ENCODE assay signal across 9 mouse cellular contexts in genomic region chr6:6914849-6915525, GRCm38 (mm10). TPM values are rescaled to one million over a fixed set of nuclear protein-coding genes. Genes with fewer than 3 reads are reported as not detected.
DNase-seq lines count a peak whose midpoint lies in the region; ATAC-seq lines count a peak whose summit lies in the region.
"Had no signal": no experiment of that assay in that cellular context is flagged by ENCODE, and none has a peak within 500 bp of the region (broad histone marks: within the 10 kb centered on the region; RNA-seq: fewer than 3 reads in every experiment).

No protein-coding gene starts in this region.

- no peak overlapping the region for H3K4me3 ChIP-seq in heart, embryonic 10.5 days
- H3K4me3 ChIP-seq: liver, embryonic 13.5 days had no signal

- DNase-seq in heart, adult 18-20 months: peak; percentile 32 to 62
- DNase-seq in heart, embryonic 10.5 days (ENCODE audit: low spot score): no peak
- DNase-seq in adrenal gland, adult 2 months: peak; percentile 64
- peak; percentile 59 for DNase-seq in embryo, embryonic 11.5 days (ENCODE audit: low read depth, low spot score)
- peak; percentile 54 for DNase-seq in heart, postnatal 4 days
- peak; percentile 26 for DNase-seq in layer of hippocampus, adult 9-10 months (ENCODE audit: low spot score)
- DNase-seq in right cerebral cortex, postnatal 4 days: peak; percentile 33
- DNase-seq: liver, embryonic 13.5 days had no signal

- H3K27me3 ChIP-seq in heart, embryonic 10.5 days (ENCODE audit: insufficient read depth, poor library complexity, severe bottlenecking): no peaks in the 10 kb centered on the region
- H3K27me3 ChIP-seq: liver, embryonic 13.5 days had no signal

- no peak overlapping the region for H3K27ac ChIP-seq in heart, embryonic 10.5 days
- H3K27ac ChIP-seq: liver, embryonic 13.5 days had no signal

- no peaks in the 10 kb centered on the region for H3K9me3 ChIP-seq in heart, embryonic 10.5 days
- H3K9me3 ChIP-seq: liver, embryonic 13.5 days had no signal

- peak; percentile 30; the same call in 1 of the 2 replicates for ATAC-seq in megakaryocyte, adult 5-6 weeks (ENCODE audit: poor library complexity, severe bottlenecking)

- no peaks in the 10 kb centered on the region for H3K4me1 ChIP-seq in heart, embryonic 10.5 days
- H3K4me1 ChIP-seq: liver, embryonic 13.5 days had no signal

- H3K36me3 ChIP-seq in heart, embryonic 10.5 days: no peaks in the 10 kb centered on the region
- H3K36me3 ChIP-seq: liver, embryonic 13.5 days had no signal

- 38% methylated on average over 5 of the region's 5 CpGs for WGBS in heart, embryonic 10.5 days

RNA-seq across cellular contexts. Expression of gene Dlx5, which starts 33.1 kb away (rescaled TPM):
- under 1 TPM in 1 of 2 experiments, not detected in 1; 0.37 TPM for total RNA-seq in heart, adult 18-20 months (2021)
- 4.0 and 8.9 TPM in 2 replicates for polyA plus RNA-seq in heart, embryonic 10.5 days (2016; fragmentation: Nextera tagmentation; extraction: Ambion mirVana)
- under 1 TPM; 0.32 to 0.35 TPM for total RNA-seq in adrenal gland, adult 2 months (2021)
- polyA plus RNA-seq in adrenal gland, adult 2 months (2012; rRNA removed): 0.30 and 0.48 TPM in 2 replicates
- total RNA-seq in heart, postnatal 4 days (2021): under 1 TPM; 0.43 to 0.50 TPM
- not detected in 2 replicates for total RNA-seq in megakaryocyte, adult 5-6 weeks (2015)
- total RNA-seq in megakaryocyte, adult 5-6 weeks (2017): not detected in 2 replicates
- polyA plus RNA-seq: liver, embryonic 13.5 days had no signal

RNA-seq across cellular contexts. Expression of gene Sdhaf3, which starts 40.8 kb away (rescaled TPM):
- 1 to 10 TPM; 4.6 to 4.7 TPM for total RNA-seq in heart, adult 18-20 months (2021)
- polyA plus RNA-seq in heart, embryonic 10.5 days (2016; fragmentation: Nextera tagmentation; extraction: Ambion mirVana): 5.1 and 5.3 TPM in 2 replicates
- 1 to 10 TPM; 5.0 to 6.3 TPM for total RNA-seq in adrenal gland, adult 2 months (2021)
- polyA plus RNA-seq in adrenal gland, adult 2 months (2012; rRNA removed): 0.17 and 0.18 TPM in 2 replicates
- 1 to 10 TPM; 3.7 to 4.9 TPM for total RNA-seq in heart, postnatal 4 days (2021)
- 3.1 and 3.4 TPM in 2 replicates for total RNA-seq in megakaryocyte, adult 5-6 weeks (2015)
- 1.1 and 1.7 TPM in 2 replicates for total RNA-seq in megakaryocyte, adult 5-6 weeks (2017)

RNA-seq across cellular contexts. Expression of gene Dlx6, which starts 51.9 kb away (rescaled TPM):
- total RNA-seq in heart, adult 18-20 months (2021): not detected
- 0.23 and 0.57 TPM in 2 replicates for polyA plus RNA-seq in heart, embryonic 10.5 days (2016; fragmentation: Nextera tagmentation; extraction: Ambion mirVana)
- total RNA-seq in adrenal gland, adult 2 months (2021): not detected
- polyA plus RNA-seq in adrenal gland, adult 2 months (2012; rRNA removed): not detected in 2 replicates
- total RNA-seq in heart, postnatal 4 days (2021): not detected
- total RNA-seq in megakaryocyte, adult 5-6 weeks (2015): not detected in 2 replicates
- total RNA-seq in megakaryocyte, adult 5-6 weeks (2017): not detected in 2 replicates
- polyA plus RNA-seq: liver, embryonic 13.5 days had no signal
